Mouse (Mus musculus) heart, embryonic 16.5 days (tissue): ENCODE results near the gene Mex3d. TPM values are rescaled to one million over a fixed set of nuclear protein-coding genes. Genes with fewer than 3 reads are reported as not detected.
"Not testable (repeated sequence)": the region's sequence is repeated elsewhere in the genome, so short reads cannot be mapped to it uniquely, and the experiment has no call there.

Experiments
- ATAC-seq: fragments of 200-750 bp; cut with Nextera tagmentation; replicated peaks from 2 replicates; pipeline ENCODE4 v1.8.0; 2017; ENCODE audit warnings: moderate number of reproducible peaks; ENCODE audit not compliant: insufficient read depth, low FRiP score; ENCODE audit errors: extremely low read depth
- H3K27ac ChIP-seq: fragments of 300-500 bp; sonication (generic); 2 replicates; pipeline ENCODE4 v1.5.1; 2014; ENCODE audit warnings: mild to moderate bottlenecking, low read length, control low read depth, moderate library complexity
- H3K27me3 ChIP-seq: fragments of 300-500 bp; sonication (generic); 2 replicates; pipeline ENCODE4 v1.6.1; 2014; ENCODE audit warnings: low read length, mixed read lengths; ENCODE audit not compliant: control insufficient read depth, insufficient read depth
- H3K36me3 ChIP-seq: fragments of 300-500 bp; sonication (generic); 2 replicates; pipeline ENCODE4 v1.6.1; 2014; ENCODE audit not compliant: control insufficient read depth, insufficient read depth
- H3K4me1 ChIP-seq: fragments of 300-500 bp; sonication (generic); 2 replicates; pipeline ENCODE4 v1.6.1; 2014; ENCODE audit warnings: low read length, mixed read lengths; ENCODE audit not compliant: control insufficient read depth, insufficient read depth
- H3K4me2 ChIP-seq: fragments of 300-500 bp; sonication (generic); 2 replicates; pipeline ENCODE4 v1.6.1; 2014; ENCODE audit warnings: low read depth, mild to moderate bottlenecking, control low read depth, low read length
- H3K4me3 ChIP-seq: fragments of 300-500 bp; sonication (generic); 2 replicates; pipeline ENCODE4 v1.5.1; 2014; ENCODE audit warnings: mild to moderate bottlenecking, control low read depth, low read length
- H3K9ac ChIP-seq: fragments of 300-500 bp; sonication (generic); 2 replicates; pipeline ENCODE4 v1.6.1; 2014; ENCODE audit warnings: low read length, control low read depth
- H3K9me3 ChIP-seq: fragments of 300-500 bp; sonication (generic); replicated peaks from 2 replicates; pipeline ENCODE4 v1.6.1; 2016; ENCODE audit warnings: low read length; ENCODE audit not compliant: control insufficient read depth
- WGBS: fragments of 180-500 bp; shearing (Covaris S2); extraction: QIAGEN DNeasy Blood & Tissue Kit; methylation state at CpG from one replicate; pipeline ENCODE4 v1.1.7; 2014; 5-methylcytosine and 5-hydroxymethylcytosine counted together
- polyA plus RNA-seq: library from polyadenylated mRNA; unstranded; fragments of >200 nt; fragmentation: Nextera tagmentation; extraction: Ambion mirVana; gene quantifications from 2 replicates; pipeline ENCODE4 v1.2.1, GENCODE M21; 2015

The Mex3d gene
- polyA plus RNA-seq, 1 experiment from 2014 or later, result 2.8 TPM

DNA sequence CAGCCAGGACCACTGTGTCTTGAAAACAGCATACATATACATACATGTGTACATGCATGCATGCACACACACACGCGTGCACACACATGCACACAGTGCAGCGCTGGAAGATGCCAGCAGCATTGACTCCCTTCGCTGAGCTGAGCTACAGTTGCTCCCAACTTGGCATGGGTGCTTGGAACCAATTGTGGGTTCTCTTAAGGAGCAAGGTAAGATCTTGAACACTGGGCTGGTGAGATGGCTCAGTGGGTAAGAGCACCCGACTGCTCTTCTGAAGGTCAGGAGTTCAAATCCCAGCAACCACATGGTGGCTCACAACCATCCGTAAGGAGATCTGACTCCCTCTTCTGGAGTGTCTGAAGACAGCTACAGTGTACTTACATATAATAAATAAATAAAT is 41.5 kb downstream of the Mex3d start:
- not testable (repeated sequence) for H3K4me3 ChIP-seq
- peaks cover 38% of the 10 kb centered on the region for H3K4me1 ChIP-seq
- 81% methylated on average over 5 of the region's 6 CpGs for WGBS

DNA sequence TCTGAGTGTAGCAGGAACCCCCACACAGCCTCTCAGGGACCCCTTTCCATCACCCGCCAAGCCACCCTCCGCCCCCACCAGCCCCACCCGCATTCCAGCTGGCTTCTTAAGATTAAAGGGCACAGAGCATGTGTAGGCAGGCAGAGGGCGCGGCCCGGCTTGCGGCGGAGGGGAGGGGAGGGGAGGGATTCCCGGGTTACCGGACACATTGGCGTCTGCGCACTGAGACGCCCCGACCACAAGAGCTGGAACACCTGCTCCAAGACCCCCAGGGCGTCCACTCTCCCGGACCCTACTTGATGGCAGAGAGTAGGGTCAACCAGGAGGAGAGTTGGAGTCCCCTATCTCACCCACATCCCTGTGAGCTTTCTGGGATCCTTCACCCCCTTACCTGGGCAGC is 42.3 kb downstream of the Mex3d start:
- H3K27ac ChIP-seq, result no peak overlapping the region
- no peaks in the 10 kb centered on the region for H3K36me3 ChIP-seq
- H3K4me2 ChIP-seq, result peak overlapping the region; percentile 33; the same call in 1 of the 2 replicates
- H3K9me3 ChIP-seq, result no peaks in the 10 kb centered on the region
- H3K4me1 ChIP-seq, result peaks cover 38% of the 10 kb centered on the region
- peaks cover 77% of the 10 kb centered on the region for H3K27me3 ChIP-seq
- WGBS, result 10% methylated on average over 16 of the region's 16 CpGs
- no peak overlapping the region for H3K4me3 ChIP-seq
- peak overlapping the region; percentile 22; the same call in 1 of the 2 replicates for H3K9ac ChIP-seq
- no peak for ATAC-seq

More for the DNA sequence above, 41.5 kb downstream of the Mex3d start:
- ATAC-seq, H3K36me3 ChIP-seq, H3K9me3 ChIP-seq, H3K9ac ChIP-seq, H3K27ac ChIP-seq, H3K4me2 ChIP-seq: not testable (repeated sequence)
- peaks cover 74% of the 10 kb centered on the region for H3K27me3 ChIP-seq

DNA sequence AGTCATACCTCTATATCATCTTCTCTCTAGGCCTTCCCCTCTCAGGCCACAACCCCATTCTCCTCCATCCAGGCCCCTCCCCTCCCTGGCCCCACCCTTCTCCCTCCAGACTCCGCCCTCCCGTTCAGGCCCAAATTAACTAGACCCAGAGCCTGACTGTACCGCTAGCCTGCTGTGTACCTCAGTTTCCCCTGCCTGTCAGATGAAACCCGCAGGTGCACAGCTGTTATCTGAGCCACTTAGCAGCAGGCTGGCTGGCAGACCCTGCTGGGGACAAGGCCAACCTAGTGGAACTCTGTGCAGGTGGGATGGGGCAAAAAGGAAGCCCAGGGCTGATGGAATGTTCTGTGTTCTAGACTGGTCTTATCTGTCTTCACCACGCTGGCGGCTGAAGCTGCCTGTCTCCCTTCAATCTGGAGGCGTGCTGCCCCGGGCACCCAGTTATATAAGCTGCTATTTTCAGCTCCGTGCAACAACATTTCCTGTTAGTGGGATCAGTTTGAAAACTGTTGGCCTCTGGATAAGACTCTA is 43.3 kb downstream of the Mex3d start:
- Histone ChIP-seq H3K36me3 (no peaks in the 10 kb centered on the region), H3K9ac (no peak overlapping the region), H3K4me2 (no peak overlapping the region), H3K4me1 (peaks cover 38% of the 10 kb centered on the region), H3K4me3 (no peak overlapping the region), H3K27ac (peak overlapping the region; percentile 32; the same call in 1 of the 2 replicates), H3K9me3 (no peaks in the 10 kb centered on the region), H3K27me3 (peaks cover 69% of the 10 kb centered on the region)
- WGBS, result 22% methylated on average over 9 of the region's 9 CpGs
- ATAC-seq, result no peak

DNA sequence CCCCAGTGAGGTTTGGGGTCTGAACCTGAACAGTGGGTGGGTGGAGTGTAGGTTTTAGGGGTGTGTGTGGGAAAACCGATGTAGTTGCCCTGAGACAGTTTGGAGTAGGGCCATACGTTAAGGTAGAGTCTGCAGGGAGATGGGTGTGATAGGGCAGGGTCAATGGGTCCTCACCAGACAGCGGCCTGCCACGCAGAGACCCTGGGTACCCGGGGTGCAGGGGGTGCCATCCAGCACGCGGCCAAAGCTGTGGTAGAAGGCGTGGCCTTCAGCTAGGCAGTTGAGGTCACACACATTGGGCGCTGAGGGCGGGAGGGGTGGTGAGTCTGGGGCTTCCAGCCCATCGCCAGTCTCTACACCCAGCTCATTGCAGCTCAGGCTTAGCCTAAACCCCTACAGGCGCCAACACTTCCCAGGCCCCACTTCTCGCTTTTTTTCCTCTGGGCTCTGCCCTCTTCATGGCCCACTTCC is 44.0 kb downstream of the Mex3d start:
- no peak overlapping the region; the same call in 1 of the 2 replicates for H3K27ac ChIP-seq
- H3K9me3 ChIP-seq, result no peaks in the 10 kb centered on the region
- 40% methylated on average over 13 of the region's 13 CpGs for WGBS

DNA sequence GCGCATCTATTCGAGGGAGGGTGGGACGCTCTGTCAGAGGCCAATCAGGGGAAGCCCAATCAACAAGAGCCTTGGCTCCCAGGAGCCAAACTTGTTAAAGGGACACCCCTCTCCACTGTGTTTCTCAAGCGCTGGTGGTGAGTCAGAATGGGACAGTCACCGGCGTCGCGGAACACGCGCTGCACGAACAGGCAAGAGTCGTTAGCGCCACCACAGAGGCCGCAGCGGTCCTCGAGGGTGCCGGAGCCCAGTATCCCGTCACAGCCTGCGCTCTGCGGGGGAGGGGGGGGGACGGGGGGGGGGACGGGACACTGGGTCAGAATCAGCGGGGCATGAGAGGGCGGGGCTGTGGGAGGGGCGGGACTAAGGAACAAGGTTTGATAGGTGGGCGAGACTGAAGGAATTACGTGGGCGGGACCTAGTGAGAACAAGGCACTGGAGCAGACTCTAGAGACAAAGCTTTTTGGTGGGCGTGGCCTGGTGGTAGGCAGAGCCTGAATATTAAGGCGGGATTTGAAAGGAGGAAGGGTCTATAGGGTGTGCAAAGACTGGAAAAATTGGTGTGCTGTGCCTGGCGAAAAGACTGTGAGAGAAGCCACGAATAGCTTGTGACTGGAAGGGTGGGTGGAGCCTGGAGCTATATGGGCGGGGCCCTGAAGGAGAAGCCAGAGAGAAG is 44.6 kb downstream of the Mex3d start:
- Histone ChIP-seq H3K4me3 (peak overlapping the region; percentile 30), H3K27ac (peak overlapping the region; percentile 25; the same call in 1 of the 2 replicates), H3K4me2 (peak overlapping the region; percentile 61), H3K27me3 (peaks cover 62% of the 10 kb centered on the region), H3K4me1 (peaks cover 29% of the 10 kb centered on the region), H3K9me3 (no peaks in the 10 kb centered on the region), H3K9ac (no peak overlapping the region), H3K36me3 (no peaks in the 10 kb centered on the region)
- peak; percentile 45 for ATAC-seq
- WGBS, result 2% methylated on average over 32 of the region's 33 CpGs

More for the DNA sequence above, 44.0 kb downstream of the Mex3d start:
- ATAC-seq, result peak; percentile 1; the same call in 1 of the 2 replicates
- Histone ChIP-seq H3K27me3 (peaks cover 62% of the 10 kb centered on the region), H3K36me3 (no peaks in the 10 kb centered on the region), H3K4me1 (peaks cover 32% of the 10 kb centered on the region), H3K4me2 (peak overlapping the region; percentile 61), H3K9ac (no peak overlapping the region), H3K4me3 (peak overlapping the region; percentile 30)

DNA sequence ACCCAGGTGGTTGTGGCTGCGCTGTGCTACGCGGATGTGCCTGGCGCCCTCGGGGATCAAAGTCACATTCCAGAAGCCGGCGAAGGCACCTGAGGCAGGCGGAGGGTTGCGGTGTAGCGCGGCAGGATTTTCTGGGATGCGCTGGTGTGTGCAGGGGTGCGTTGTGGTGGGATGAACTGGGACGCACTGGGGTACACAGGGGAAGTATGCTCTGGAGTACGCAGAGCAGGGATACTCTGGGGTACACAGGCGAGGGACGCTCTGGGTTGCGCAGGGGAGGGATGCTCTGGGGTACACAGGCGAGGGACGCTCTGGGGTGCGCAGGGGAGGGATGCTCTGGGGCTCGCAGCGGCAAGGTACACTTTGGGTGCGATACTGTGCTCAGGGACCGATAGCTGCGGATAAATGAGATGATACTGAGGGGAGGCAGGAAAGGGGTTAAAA is 45.1 kb downstream of the Mex3d start:
- no peak overlapping the region for H3K27ac ChIP-seq
- H3K9ac ChIP-seq, result no peak overlapping the region
- 4% methylated on average over 26 of the region's 26 CpGs for WGBS
- peak overlapping the region; percentile 30 for H3K4me3 ChIP-seq
- 0 out of 2 replicates have a peak, but pooled peaks have one; percentile 3 for ATAC-seq
- no peaks in the 10 kb centered on the region for H3K36me3 ChIP-seq
- H3K4me1 ChIP-seq, result peaks cover 29% of the 10 kb centered on the region
- H3K9me3 ChIP-seq, result no peaks in the 10 kb centered on the region
- peaks cover 57% of the 10 kb centered on the region for H3K27me3 ChIP-seq
- peak overlapping the region; percentile 61 for H3K4me2 ChIP-seq

DNA sequence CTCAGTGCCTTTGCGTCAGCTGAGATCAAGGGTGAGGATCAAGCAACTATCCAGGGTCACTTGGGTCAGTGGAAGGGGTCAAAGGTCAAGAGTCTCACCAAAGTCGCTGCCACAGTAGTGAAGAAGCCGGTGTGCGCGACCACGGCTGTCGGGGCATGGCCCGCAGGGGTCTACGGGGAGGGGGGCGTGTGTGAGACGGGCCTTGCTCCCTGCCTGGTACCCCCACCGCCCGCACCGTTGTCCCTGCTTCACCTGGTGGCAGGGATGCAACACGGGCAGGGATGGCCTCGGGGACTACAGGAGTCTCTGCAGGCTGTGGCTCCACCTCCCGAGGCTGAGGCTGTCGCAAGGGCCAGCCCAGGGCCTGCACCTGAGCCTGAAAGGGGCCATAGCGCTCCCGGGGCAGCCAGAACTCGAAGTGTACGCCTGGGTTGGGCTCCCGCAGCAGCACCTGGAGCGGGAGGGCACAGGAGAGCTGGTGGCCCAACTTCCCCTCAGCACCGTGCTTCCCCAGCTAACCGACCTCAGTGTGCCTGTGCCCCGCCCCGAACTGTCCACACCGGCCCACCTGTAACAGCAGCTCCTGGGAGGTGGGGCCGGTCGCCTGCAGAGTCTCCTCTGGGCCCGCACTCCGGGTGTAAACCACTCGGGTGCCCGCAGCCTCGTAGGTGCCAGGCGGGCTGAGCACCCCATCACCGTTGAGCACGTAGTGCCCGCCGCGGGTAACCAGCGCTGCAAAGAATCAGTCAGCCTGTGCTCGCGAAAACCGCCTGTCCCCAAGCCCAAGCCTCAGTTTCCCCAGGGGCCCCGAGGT is 45.8 kb downstream of the Mex3d start:
- no peak overlapping the region for H3K27ac ChIP-seq
- peaks cover 29% of the 10 kb centered on the region for H3K4me1 ChIP-seq
- no peaks in the 10 kb centered on the region for H3K9me3 ChIP-seq
- H3K9ac ChIP-seq, result no peak overlapping the region
- H3K4me3 ChIP-seq, result peak overlapping the region; percentile 30
- no peaks in the 10 kb centered on the region for H3K36me3 ChIP-seq
- 8% methylated on average over 47 of the region's 47 CpGs for whole genome bisulfite sequencing
- peak overlapping the region; percentile 61; the same call in 1 of the 2 replicates for H3K4me2 ChIP-seq
- no peak for ATAC-seq
- H3K27me3 ChIP-seq, result peaks cover 54% of the 10 kb centered on the region

DNA sequence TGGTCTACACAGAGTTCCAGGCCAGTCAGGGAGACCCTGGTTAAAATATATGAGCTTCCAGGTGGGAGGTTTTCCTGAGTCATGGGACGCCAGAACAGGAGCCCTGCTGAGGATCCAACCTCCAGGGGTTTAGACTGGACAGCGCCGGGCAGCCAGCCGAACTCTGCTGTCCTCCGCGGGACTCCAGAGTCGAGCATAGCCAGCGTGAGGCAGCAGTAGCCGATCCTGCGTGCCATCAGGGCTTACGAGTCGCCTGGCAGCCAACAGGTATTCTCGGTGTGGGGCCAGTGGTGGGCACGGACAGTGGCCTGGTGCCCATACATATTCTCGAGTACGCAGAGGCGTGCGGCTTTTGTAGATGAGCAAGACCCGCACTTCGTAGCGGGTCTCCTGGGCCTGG is 46.4 kb downstream of the Mex3d start:
- Histone ChIP-seq H3K9ac (no peak overlapping the region), H3K27ac (no peak overlapping the region), H3K4me3 (no peak overlapping the region), H3K9me3 (no peaks in the 10 kb centered on the region), H3K36me3 (no peaks in the 10 kb centered on the region), H3K27me3 (peaks cover 49% of the 10 kb centered on the region), H3K4me2 (no peak overlapping the region), H3K4me1 (peaks cover 29% of the 10 kb centered on the region)
- ATAC-seq, result no peak
- 25% methylated on average over 21 of the region's 21 CpGs for WGBS
